Mouse (Mus musculus) adrenal gland, postnatal 25 days (tissue): ENCODE measurements around the gene Fam161b. TPM values are rescaled to one million over a fixed set of nuclear protein-coding genes. Genes with fewer than 3 reads are reported as not detected.
"Not testable (repeated sequence)": the region's sequence is repeated elsewhere in the genome, so short reads cannot be mapped to it uniquely, and the experiment has no call there.

Experiments used
- DNase-seq: peaks from one replicate; pipeline ENCODE4 v3.0.0; 2021; ENCODE audit warnings: mixed read lengths
- total RNA-seq: library from RNA; stranded (reverse); gene quantifications from 2 replicates; pipeline ENCODE4 v1.2.3, GENCODE M21; 2021

The Fam161b gene
- total RNA-seq, 1 experiment from 2014 or later, result 2.9 TPM

- DNase-seq, result no peak
These were observed 20.7 kb upstream of the Fam161b start for GRCm38 (mm10) chr12:84382369-84382768.

GRCm38 (mm10) chr12:84373831-84374481 is 12.3 kb upstream of the Fam161b start:
- no peak for DNase-seq

GRCm38 (mm10) chr12:84371647-84372046 is 10.0 kb upstream of the Fam161b start:
- no peak for DNase-seq

GRCm38 (mm10) chr12:84366971-84367370 is 5.3 kb upstream of the Fam161b start:
- no peak for DNase-seq

- DNase-seq, result no peak
These were observed 3.5 kb upstream of the Fam161b start for GRCm38 (mm10) chr12:84365137-84365536.

- no peak for DNase-seq
These were observed 2.7 kb upstream of the Fam161b start for GRCm38 (mm10) chr12:84364291-84364690.

- DNase-seq, result no peak
These were observed 1.2 kb upstream of the Fam161b start for GRCm38 (mm10) chr12:84362872-84363271.

- DNase-seq, result not testable (repeated sequence)
These were observed 2.9 kb downstream of the Fam161b start for GRCm38 (mm10) chr12:84358699-84359098.

GRCm38 (mm10) chr12:84347192-84347591 is 14.4 kb downstream of the Fam161b start:
- peak; percentile 53 for DNase-seq

- no peak for DNase-seq
These were observed 24.5 kb downstream of the Fam161b start for GRCm38 (mm10) chr12:84336963-84337625.

- DNase-seq, result no peak
These were observed 34.5 kb downstream of the Fam161b start for GRCm38 (mm10) chr12:84327111-84327512.

- DNase-seq, result peak; percentile 86
These were observed 44.7 kb downstream of the Fam161b start, which contains the start of gene Zfp410 for GRCm38 (mm10) chr12:84316721-84317621. Gene Zfp410, plus strand, starts transcription at chr12:84316852.

- DNase-seq, result no peak
These were observed 45.6 kb downstream of the Fam161b start for GRCm38 (mm10) chr12:84316006-84316405.

GRCm38 (mm10) chr12:84311306-84311705 is 50.3 kb downstream of the Fam161b start:
- DNase-seq, result no peak

- no peak for DNase-seq
These were observed 57.1 kb downstream of the Fam161b start for GRCm38 (mm10) chr12:84304554-84304953.

- DNase-seq, result no peak
These were observed 57.5 kb downstream of the Fam161b start for GRCm38 (mm10) chr12:84304101-84304500.

GRCm38 (mm10) chr12:84299265-84299664 is 62.4 kb downstream of the Fam161b start:
- no peak for DNase-seq

GRCm38 (mm10) chr12:84297851-84298250 is 63.8 kb downstream of the Fam161b start:
- no peak for DNase-seq
